Mouse (Mus musculus): ENCODE results near the gene Rad54l2. TPM values are rescaled to one million over a fixed set of nuclear protein-coding genes. Genes with fewer than 3 reads are reported as not detected.

Gene Rad54l2
- polyA plus RNA-seq, 1 experiment from 2014 or later: 6.4 TPM

DNA sequence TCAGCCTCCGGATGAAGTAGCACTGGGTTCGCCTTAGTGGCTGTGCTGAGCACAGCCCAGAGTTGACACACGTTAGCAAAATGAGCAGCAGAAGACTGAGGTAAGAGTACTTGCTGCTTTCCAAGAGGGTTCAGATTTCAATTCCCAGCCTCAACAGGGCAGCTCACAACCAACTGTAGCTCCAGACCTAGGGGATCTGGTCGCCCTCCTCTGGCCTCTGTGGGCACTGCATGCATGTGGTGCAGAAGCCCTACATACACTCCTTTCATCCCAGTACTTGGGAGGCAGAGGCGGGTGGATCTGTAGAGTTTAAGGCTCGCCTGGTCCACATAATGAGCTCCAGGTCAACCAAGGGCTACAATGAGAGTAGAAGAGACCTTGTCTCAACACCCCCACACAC, 145.2 kb downstream of the Rad54l2 start:
- H3K9ac ChIP-seq (replicated peaks): no peak overlapping the region
- H3K27ac ChIP-seq (replicated peaks): no peak overlapping the region
- no peak overlapping the region for H3K4me2 ChIP-seq
- ATAC-seq (ENCODE audit: low FRiP score): no peak
- H3K4me3 ChIP-seq (replicated peaks): no peak overlapping the region
- 72% methylated on average over 6 of the region's 6 CpGs for WGBS
- H3K4me1 ChIP-seq: no peaks in the 10 kb centered on the region
- H3K27me3 ChIP-seq (replicated peaks): no peaks in the 10 kb centered on the region
- H3K9me3 ChIP-seq (replicated peaks): no peaks in the 10 kb centered on the region
- H3K36me3 ChIP-seq: no peaks in the 10 kb centered on the region

DNA sequence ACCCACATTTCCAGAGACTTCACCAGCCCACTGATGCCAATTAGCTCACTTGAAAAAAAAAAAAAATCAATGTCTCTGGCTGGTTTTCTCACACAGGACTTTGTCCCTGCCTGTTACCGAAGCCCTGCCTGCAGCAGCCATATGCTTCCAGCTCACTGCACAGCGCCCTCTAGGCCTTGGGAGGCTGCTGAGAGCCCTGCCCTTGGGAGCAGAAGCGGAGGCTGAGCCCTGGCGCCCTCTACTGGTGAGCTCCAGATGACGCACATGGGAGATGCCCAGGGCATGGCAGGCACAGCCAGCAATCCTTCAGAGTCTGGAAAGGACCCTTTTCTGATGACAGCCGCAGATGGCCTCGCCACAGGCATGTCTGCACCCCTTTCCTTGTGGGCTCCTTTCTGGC, 145.9 kb downstream of the Rad54l2 start:
- H3K9me3 ChIP-seq (replicated peaks): no peaks in the 10 kb centered on the region
- no peak overlapping the region for H3K4me2 ChIP-seq
- 32% methylated on average over 7 of the region's 7 CpGs for WGBS
- H3K27me3 ChIP-seq (replicated peaks): no peaks in the 10 kb centered on the region
- H3K36me3 ChIP-seq: no peaks in the 10 kb centered on the region
- H3K4me1 ChIP-seq: no peaks in the 10 kb centered on the region
- no peak overlapping the region for H3K4me3 ChIP-seq (replicated peaks)
- no peak overlapping the region for H3K27ac ChIP-seq (replicated peaks)
- no peak overlapping the region for H3K9ac ChIP-seq (replicated peaks)
- no peak for ATAC-seq (ENCODE audit: low FRiP score)

DNA sequence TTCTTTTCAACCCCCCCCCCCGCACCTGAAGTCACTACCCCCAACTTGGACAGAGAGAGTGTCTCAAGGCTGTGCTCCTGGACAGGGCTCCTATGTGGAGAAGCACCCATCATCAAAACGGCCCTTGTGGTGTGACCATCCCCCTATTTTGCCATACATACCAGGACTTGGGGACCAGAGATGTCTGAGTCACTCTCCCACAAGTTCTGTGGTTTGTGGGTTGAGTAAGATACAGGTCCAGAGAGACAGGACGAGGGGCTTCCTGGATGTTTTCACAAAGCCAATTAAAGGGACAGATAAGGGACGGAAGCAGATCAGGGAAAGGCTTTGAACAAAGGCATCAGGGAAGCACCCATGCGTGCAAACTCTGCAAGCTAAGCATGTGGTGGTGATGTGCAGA, 147.6 kb downstream of the Rad54l2 start:
- no peaks in the 10 kb centered on the region for H3K4me1 ChIP-seq
- no peaks in the 10 kb centered on the region for H3K9me3 ChIP-seq (replicated peaks)
- no peak for ATAC-seq (ENCODE audit: low FRiP score)
- H3K27ac ChIP-seq (replicated peaks): no peak overlapping the region
- no peak overlapping the region for H3K4me2 ChIP-seq
- H3K9ac ChIP-seq (replicated peaks): no peak overlapping the region
- WGBS: 66% methylated on average over 5 of the region's 5 CpGs
- H3K4me3 ChIP-seq (replicated peaks): no peak overlapping the region
- no peaks in the 10 kb centered on the region for H3K36me3 ChIP-seq
- no peaks in the 10 kb centered on the region for H3K27me3 ChIP-seq (replicated peaks)

DNA sequence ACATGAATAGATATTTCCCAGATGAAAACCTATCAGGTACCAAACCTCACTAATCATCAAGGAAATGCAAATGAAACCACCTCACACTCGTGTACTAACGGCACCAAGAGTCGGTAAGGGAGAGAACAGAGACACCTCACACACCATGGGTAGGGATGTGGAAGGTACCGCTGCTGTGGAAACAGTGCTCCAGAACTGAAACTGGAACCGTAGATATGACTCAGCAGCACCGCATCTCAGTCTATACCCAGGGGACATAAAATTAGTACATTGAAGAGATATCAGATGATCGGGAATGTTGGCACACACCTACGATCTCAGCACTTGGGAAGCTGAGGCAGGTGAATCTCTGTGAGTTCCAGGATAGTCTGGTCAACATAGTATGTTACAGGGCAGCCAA, 150.8 kb downstream of the Rad54l2 start:
- no peak for ATAC-seq (ENCODE audit: low FRiP score)
- WGBS: 93% methylated on average over 8 of the region's 8 CpGs

More for the DNA sequence above, 150.8 kb downstream of the Rad54l2 start:
- Histone ChIP-seq H3K27ac (replicated peaks) (no peak overlapping the region), H3K4me1 (no peaks in the 10 kb centered on the region), H3K4me3 (replicated peaks) (no peak overlapping the region), H3K9ac (replicated peaks) (no peak overlapping the region), H3K4me2 (no peak overlapping the region), H3K36me3 (no peaks in the 10 kb centered on the region), H3K27me3 (replicated peaks) (no peaks in the 10 kb centered on the region), H3K9me3 (replicated peaks) (no peaks in the 10 kb centered on the region)

Other genes starting within 250 kb of the Rad54l2 start
- not detected in 2 replicates for gene Iqcf3, start 227.6 kb downstream of the Rad54l2 start, polyA plus RNA-seq (2015; fragmentation: Nextera tagmentation; extraction: Ambion mirVana)
- gene Iqcf4, start 218.2 kb downstream of the Rad54l2 start, polyA plus RNA-seq (2015; fragmentation: Nextera tagmentation; extraction: Ambion mirVana): not detected in 2 replicates
- gene Iqcf6, start 162.6 kb downstream of the Rad54l2 start, polyA plus RNA-seq (2015; fragmentation: Nextera tagmentation; extraction: Ambion mirVana): not detected in 2 replicates
- gene Grm2, start 133.1 kb downstream of the Rad54l2 start, polyA plus RNA-seq (2015; fragmentation: Nextera tagmentation; extraction: Ambion mirVana): 4.9 and 6.4 TPM in 2 replicates
- gene Tex264, start 103.3 kb downstream of the Rad54l2 start, polyA plus RNA-seq (2015; fragmentation: Nextera tagmentation; extraction: Ambion mirVana): 72.2 and 83.3 TPM in 2 replicates
- gene Dcaf1, start 32.7 kb upstream of the Rad54l2 start, polyA plus RNA-seq (2015; fragmentation: Nextera tagmentation; extraction: Ambion mirVana): 15.9 and 17.3 TPM in 2 replicates
- gene Rbm15b, start 98.2 kb upstream of the Rad54l2 start, polyA plus RNA-seq (2015; fragmentation: Nextera tagmentation; extraction: Ambion mirVana): 10.9 and 13.5 TPM in 2 replicates
- 192 and 201 TPM in 2 replicates for gene Manf, start 102.8 kb upstream of the Rad54l2 start, polyA plus RNA-seq (2015; fragmentation: Nextera tagmentation; extraction: Ambion mirVana)